ENCODE assay signal across 8 mouse cellular contexts in genomic region chr11:58126397-58127160, GRCm38 (mm10). TPM values are rescaled to one million over a fixed set of nuclear protein-coding genes. Genes with fewer than 3 reads are reported as not detected.
A peak's percentile ranks its signal among the peaks of the same experiment; 100 is the strongest.
DNase-seq lines count a peak whose midpoint lies in the region; ATAC-seq and TF ChIP-seq lines count a peak whose summit lies in the region.

No protein-coding gene starts in this region.

- in situ Hi-C loops in CH12.LX (cut with MboI; ENCODE audit: low pct_ligation_motif_present, low pct_unique_long_range_greater_than_20kb, low sequenced_read_pairs) = no loop called here

- peaks cover 8% of the 10 kb centered on the region; the same call in 1 of the 2 replicates for H3K4me1 ChIP-seq in hindbrain, embryonic 13.5 days (replicated peaks)
- no peaks in the 10 kb centered on the region for H3K4me1 ChIP-seq in hindbrain, embryonic 12.5 days
- H3K4me1 ChIP-seq in CH12.LX (ENCODE audit: control insufficient read depth in 1 of 2, insufficient read depth in 2 of 2) = no peaks in the 10 kb centered on the region
- peaks cover 27% of the 10 kb centered on the region for H3K4me1 ChIP-seq in heart, embryonic 16.5 days (ENCODE audit: control insufficient read depth, insufficient read depth, low read length)
- H3K4me1 ChIP-seq in liver, adult 2 months (ENCODE audit: control insufficient read depth, insufficient read depth, low read length) = peaks cover 7% of the 10 kb centered on the region

- no peak for TF ChIP-seq RAD21 in CH12.LX (IDR thresholded peaks at IDR 0.05; ENCODE audit: low read depth, low read length)

- H3K79me2 ChIP-seq in CH12.LX (replicated peaks; ENCODE audit: control insufficient read depth, extremely low read depth, insufficient read depth, poor library complexity, severe bottlenecking) = no peaks in the 10 kb centered on the region
- H3K79me2 ChIP-seq in liver, adult 2 months (ENCODE audit: control insufficient read depth, insufficient read depth, low read length) = no peaks in the 10 kb centered on the region

- ATAC-seq in hindbrain, embryonic 13.5 days (ENCODE audit: low FRiP score) = no peak
- no peak for ATAC-seq in hindbrain, embryonic 12.5 days (ENCODE audit: low FRiP score)
- peak; percentile 76 for ATAC-seq in heart, embryonic 16.5 days (replicated peaks; ENCODE audit: extremely low read depth, insufficient read depth, low FRiP score)
- no peak for ATAC-seq in CD4-positive, CD25-positive, alpha-beta regulatory T cell, adult 4 months

- no peak for DNase-seq in CH12.LX (ENCODE audit: extremely low read depth)
- DNase-seq in cerebellum, adult 9-11 months = peak; percentile 82
- DNase-seq in liver, adult 2 months (ENCODE audit: extremely low read depth, low read depth, low spot score) = peak; percentile 90
- peak; percentile 49 for DNase-seq in retina, postnatal 7 days (ENCODE audit: low read depth, low spot score)

- H3K9me3 ChIP-seq in hindbrain, embryonic 13.5 days = no peaks in the 10 kb centered on the region
- no peaks in the 10 kb centered on the region for H3K9me3 ChIP-seq in hindbrain, embryonic 12.5 days (replicated peaks)
- no peaks in the 10 kb centered on the region for H3K9me3 ChIP-seq in CH12.LX (replicated peaks; ENCODE audit: low read length)
- H3K9me3 ChIP-seq in heart, embryonic 16.5 days (replicated peaks; ENCODE audit: control insufficient read depth, low read length) = no peaks in the 10 kb centered on the region

- H3K27me3 ChIP-seq in hindbrain, embryonic 13.5 days = no peaks in the 10 kb centered on the region
- H3K27me3 ChIP-seq in hindbrain, embryonic 12.5 days = no peaks in the 10 kb centered on the region
- H3K27me3 ChIP-seq in CH12.LX (replicated peaks) = no peaks in the 10 kb centered on the region
- H3K27me3 ChIP-seq in heart, embryonic 16.5 days (ENCODE audit: control insufficient read depth, insufficient read depth, low read length) = no peaks in the 10 kb centered on the region
- no peaks in the 10 kb centered on the region for H3K27me3 ChIP-seq in liver, adult 2 months (ENCODE audit: control insufficient read depth, insufficient read depth, low read length)

- no peak overlapping the region for H3K9ac ChIP-seq in hindbrain, embryonic 13.5 days
- no peak overlapping the region for H3K9ac ChIP-seq in hindbrain, embryonic 12.5 days
- no peak overlapping the region for H3K9ac ChIP-seq in CH12.LX (ENCODE audit: insufficient read depth, low read depth)
- peak overlapping the region; percentile 26; the same call in 1 of the 2 replicates for H3K9ac ChIP-seq in heart, embryonic 16.5 days (ENCODE audit: low read length)
- H3K9ac ChIP-seq in liver, adult 2 months (ENCODE audit: low read depth, low read length) = no peak overlapping the region

- TF ChIP-seq EP300 in CH12.LX (IDR thresholded peaks at IDR 0.05; ENCODE audit: low read length) = no peak

- peak in 1 of 2 experiments; percentile 31; a peak in 2 of 4 replicates for TF ChIP-seq CTCF in CH12.LX (conservative IDR thresholded peaks at IDR 0.05 in 1 of 2, IDR thresholded peaks at IDR 0.05 in 1 of 2; ENCODE audit: low read depth in 2 of 2, low read length in 2 of 2)
- TF ChIP-seq CTCF in liver, adult 2 months (IDR thresholded peaks at IDR 0.05; ENCODE audit: low read depth, low read length) = peak; percentile 56

- 69% methylated on average over 7 of the region's 7 CpGs for WGBS in hindbrain, embryonic 13.5 days
- WGBS in hindbrain, embryonic 12.5 days = 75% methylated on average over 7 of the region's 7 CpGs
- 38% methylated on average over 7 of the region's 7 CpGs for WGBS in heart, embryonic 16.5 days
- WGBS in liver, adult 2 months = 28% methylated on average over 7 of the region's 7 CpGs

- dilution Hi-C loops in CH12.LX (cut with MboI; ENCODE audit: extremely low pct_ligation_motif_present, extremely low pct_unique_long_range_greater_than_20kb, low sequenced_read_pairs) = no loop called here

- 0 out of 2 replicates have a peak overlapping the region, but pooled peaks have one; percentile 35 for H3K27ac ChIP-seq in hindbrain, embryonic 13.5 days
- H3K27ac ChIP-seq in hindbrain, embryonic 12.5 days = no peak overlapping the region
- H3K27ac ChIP-seq in CH12.LX (ENCODE audit: insufficient read depth, low read depth) = no peak overlapping the region
- H3K27ac ChIP-seq in heart, embryonic 16.5 days (ENCODE audit: low read length) = peak overlapping the region; percentile 87
- peak overlapping the region; percentile 22 for H3K27ac ChIP-seq in liver, adult 2 months (replicated peaks; ENCODE audit: insufficient read depth, low read depth, low read length)

- no peak for TF ChIP-seq POLR2A in CH12.LX (IDR thresholded peaks at IDR 0.05; ENCODE audit: low read depth, low read length)
- TF ChIP-seq POLR2A in liver, adult 2 months (IDR thresholded peaks at IDR 0.05; ENCODE audit: extremely low read depth, insufficient read depth, low read length) = no peak

- H3K36me3 ChIP-seq in hindbrain, embryonic 13.5 days = peaks cover 90% of the 10 kb centered on the region
- H3K36me3 ChIP-seq in hindbrain, embryonic 12.5 days = peaks cover 88% of the 10 kb centered on the region
- peaks cover 90 to 97% of the 10 kb centered on the region in 2 experiments for H3K36me3 ChIP-seq in CH12.LX (replicated peaks in 1 of 2; ENCODE audit: control insufficient read depth in 1 of 2, insufficient read depth in 1 of 2, low read length in 1 of 2)
- peaks cover 42% of the 10 kb centered on the region for H3K36me3 ChIP-seq in heart, embryonic 16.5 days (ENCODE audit: control insufficient read depth, insufficient read depth)
- peaks cover 13% of the 10 kb centered on the region; the same call in 1 of the 2 replicates for H3K36me3 ChIP-seq in liver, adult 2 months (ENCODE audit: control insufficient read depth, insufficient read depth, low read length)

- H3K4me3 ChIP-seq in hindbrain, embryonic 13.5 days = no peak overlapping the region
- H3K4me3 ChIP-seq in hindbrain, embryonic 12.5 days = no peak overlapping the region
- no peak overlapping the region for H3K4me3 ChIP-seq in CH12.LX (replicated peaks in 1 of 3; ENCODE audit: low read depth in 2 of 3, low read length in 2 of 3, poor library complexity in 1 of 3)
- no peak overlapping the region for H3K4me3 ChIP-seq in heart, embryonic 16.5 days (ENCODE audit: low read length)
- no peak overlapping the region for H3K4me3 ChIP-seq in liver, adult 2 months (ENCODE audit: insufficient read depth, low read depth, low read length)

- H3K4me2 ChIP-seq in hindbrain, embryonic 13.5 days = no peak overlapping the region
- H3K4me2 ChIP-seq in hindbrain, embryonic 12.5 days (replicated peaks) = no peak overlapping the region
- no peak overlapping the region for H3K4me2 ChIP-seq in CH12.LX (ENCODE audit: insufficient read depth, low read depth, poor library complexity, severe bottlenecking)
- H3K4me2 ChIP-seq in heart, embryonic 16.5 days (ENCODE audit: low read depth, low read length) = no peak overlapping the region

TF ChIP-seq in CH12.LX, 34 proteins besides CTCF, POLR2A, EP300 and RAD21 (continues in another document):
- 0 out of 2 replicates have a peak, but pooled peaks have one; percentile 26 for TF ChIP-seq POLR2AphosphoS2 (IDR thresholded peaks at IDR 0.05; ENCODE audit: low read depth, low read length)

RNA-seq across cellular contexts. Expression of gene Cnot8, which starts 22.6 kb away (rescaled TPM):
- polyA plus RNA-seq in hindbrain, embryonic 13.5 days (2015; fragmentation: Nextera tagmentation; extraction: Ambion mirVana) = 114 and 117 TPM in 2 replicates
- polyA plus RNA-seq in hindbrain, embryonic 12.5 days (2016; fragmentation: Nextera tagmentation; extraction: Ambion mirVana) = 105 and 109 TPM in 2 replicates
- total RNA-seq in CH12.LX (2012; rRNA removed) (90.2 and 93.8 TPM in 2 replicates), CH12.LX (2014; rRNA removed) (127 and 134 TPM in 2 replicates)
- 91.9 and 102 TPM in 2 replicates for polyA plus RNA-seq in CH12.LX (2012; ENCODE audit: insufficient read length, low read depth)
- polyA plus RNA-seq in heart, embryonic 16.5 days (2015; fragmentation: Nextera tagmentation; extraction: Ambion mirVana) = 79.9 and 91.3 TPM in 2 replicates
- 48.0 and 49.1 TPM in 2 replicates for total RNA-seq in liver, adult 2 months (2014; rRNA removed)
- 40.2 and 49.0 TPM in 2 replicates for polyA plus RNA-seq in liver, adult 2 months (2012; rRNA removed)
- 10 to 100 TPM; 89.2 to 97.8 TPM for polyA plus RNA-seq in CD4-positive, CD25-positive, alpha-beta regulatory T cell, adult 4 months (2017; shearing (Covaris generic))

RNA-seq across cellular contexts. Expression of gene Gm12248, which starts 33.6 kb away (rescaled TPM):
- 0.12 TPM in 1 of 2 replicates, not detected in the other for polyA plus RNA-seq in hindbrain, embryonic 13.5 days (2015; fragmentation: Nextera tagmentation; extraction: Ambion mirVana)
- 0.14 TPM in 1 of 2 replicates, not detected in the other for polyA plus RNA-seq in hindbrain, embryonic 12.5 days (2016; fragmentation: Nextera tagmentation; extraction: Ambion mirVana)
- 0.13 TPM in 1 of 2 replicates, not detected in the other for total RNA-seq in CH12.LX (2012; rRNA removed)
- total RNA-seq in CH12.LX (2014; rRNA removed) = not detected in 2 replicates
- polyA plus RNA-seq in CH12.LX (2012; ENCODE audit: insufficient read length, low read depth) = not detected in 2 replicates
- not detected in 2 replicates for polyA plus RNA-seq in heart, embryonic 16.5 days (2015; fragmentation: Nextera tagmentation; extraction: Ambion mirVana)
- not detected in 2 replicates for total RNA-seq in liver, adult 2 months (2014; rRNA removed)
- polyA plus RNA-seq in liver, adult 2 months (2012; rRNA removed) = 1.7 TPM in 2 replicates
- under 1 TPM; 0.38 to 0.71 TPM for polyA plus RNA-seq in CD4-positive, CD25-positive, alpha-beta regulatory T cell, adult 4 months (2017; shearing (Covaris generic))

RNA-seq across cellular contexts. Expression of gene Gemin5, which starts 41.8 kb away (rescaled TPM):
- 13.6 and 17.0 TPM in 2 replicates for polyA plus RNA-seq in hindbrain, embryonic 13.5 days (2015; fragmentation: Nextera tagmentation; extraction: Ambion mirVana)
- polyA plus RNA-seq in hindbrain, embryonic 12.5 days (2016; fragmentation: Nextera tagmentation; extraction: Ambion mirVana) = 22.5 and 24.2 TPM in 2 replicates
- 88.6 and 101 TPM in 2 replicates for total RNA-seq in CH12.LX (2012; rRNA removed)
- 63.7 and 66.7 TPM in 2 replicates for total RNA-seq in CH12.LX (2014; rRNA removed)
- 81.7 and 89.6 TPM in 2 replicates for polyA plus RNA-seq in CH12.LX (2012; ENCODE audit: insufficient read length, low read depth)
- polyA plus RNA-seq in heart, embryonic 16.5 days (2015; fragmentation: Nextera tagmentation; extraction: Ambion mirVana) = 11.5 and 12.4 TPM in 2 replicates
- 4.8 and 5.1 TPM in 2 replicates for total RNA-seq in liver, adult 2 months (2014; rRNA removed)
- 2.5 and 3.5 TPM in 2 replicates for polyA plus RNA-seq in liver, adult 2 months (2012; rRNA removed)
- 1 to 10 TPM; 6.5 to 7.8 TPM for polyA plus RNA-seq in CD4-positive, CD25-positive, alpha-beta regulatory T cell, adult 4 months (2017; shearing (Covaris generic))

RNA-seq across cellular contexts. Expression of gene Mrpl22, which starts 44.9 kb away (rescaled TPM):
- 104 and 108 TPM in 2 replicates for polyA plus RNA-seq in hindbrain, embryonic 13.5 days (2015; fragmentation: Nextera tagmentation; extraction: Ambion mirVana)
- 98.3 and 102 TPM in 2 replicates for polyA plus RNA-seq in hindbrain, embryonic 12.5 days (2016; fragmentation: Nextera tagmentation; extraction: Ambion mirVana)
- total RNA-seq in CH12.LX (2012; rRNA removed) (89.1 and 112 TPM in 2 replicates), CH12.LX (2014; rRNA removed) (115 and 124 TPM in 2 replicates)
- 110 and 133 TPM in 2 replicates for polyA plus RNA-seq in CH12.LX (2012; ENCODE audit: insufficient read length, low read depth)
- 112 TPM in 2 replicates for polyA plus RNA-seq in heart, embryonic 16.5 days (2015; fragmentation: Nextera tagmentation; extraction: Ambion mirVana)
- total RNA-seq in liver, adult 2 months (2014; rRNA removed) = 34.5 and 41.1 TPM in 2 replicates
- 57.1 and 63.4 TPM in 2 replicates for polyA plus RNA-seq in liver, adult 2 months (2012; rRNA removed)
- polyA plus RNA-seq in CD4-positive, CD25-positive, alpha-beta regulatory T cell, adult 4 months (2017; shearing (Covaris generic)) = 10 to 100 TPM; 66.8 to 74.2 TPM

Comparison
In these comparisons a context has a peak if more than half of its experiments do, and no peak if none do; other contexts are left out.
1. H3K27ac ChIP-seq: peak in hindbrain, embryonic 13.5 days (single experiment), heart, embryonic 16.5 days (single experiment) and liver, adult 2 months (single experiment); none in hindbrain, embryonic 12.5 days (single experiment) and CH12.LX (single experiment).